Mouse (Mus musculus) embryonic facial prominence, embryonic 13.5 days (tissue): Measurements from ENCODE around the gene Tmem41a. TPM values are rescaled to one million over a fixed set of nuclear protein-coding genes. Genes with fewer than 3 reads are reported as not detected.

Experiments
- ATAC-seq: fragments of 200-750 bp; cut with Nextera tagmentation; 2 replicates; pipeline ENCODE4 v1.8.0; 2017; ENCODE audit warnings: low read depth; ENCODE audit not compliant: insufficient number of reproducible peaks, insufficient read depth, low FRiP score, low TSS enrichment
- H3K27ac ChIP-seq: fragments of 300-500 bp; sonication (generic); 2 replicates; pipeline ENCODE4 v1.5.1; 2015; ENCODE audit warnings: moderate library complexity, mild to moderate bottlenecking, inconsistent platforms
- H3K27me3 ChIP-seq: fragments of 300-500 bp; sonication (generic); 2 replicates; pipeline ENCODE4 v1.6.1; 2015; ENCODE audit warnings: mild to moderate bottlenecking, inconsistent platforms
- H3K36me3 ChIP-seq: fragments of 300-500 bp; sonication (generic); 2 replicates; pipeline ENCODE4 v1.6.1; 2015; ENCODE audit warnings: mild to moderate bottlenecking, inconsistent platforms
- H3K4me1 ChIP-seq: fragments of 300-500 bp; sonication (generic); 2 replicates; pipeline ENCODE4 v1.6.1; 2015; ENCODE audit warnings: inconsistent platforms
- H3K4me2 ChIP-seq: fragments of 300-500 bp; sonication (generic); 2 replicates; pipeline ENCODE4 v1.6.1; 2015; ENCODE audit warnings: moderate library complexity, mild to moderate bottlenecking, inconsistent platforms
- H3K4me3 ChIP-seq: fragments of 300-500 bp; sonication (generic); 2 replicates; pipeline ENCODE4 v1.5.1; 2015; ENCODE audit warnings: mild to moderate bottlenecking, inconsistent platforms
- H3K9ac ChIP-seq: fragments of 300-500 bp; sonication (generic); 2 replicates; pipeline ENCODE4 v1.6.1; 2015; ENCODE audit warnings: mild to moderate bottlenecking, inconsistent platforms
- H3K9me3 ChIP-seq: fragments of 300-500 bp; sonication (generic); 2 replicates; pipeline ENCODE4 v1.6.1; 2016; ENCODE audit warnings: inconsistent platforms
- WGBS: fragments of 180-500 bp; shearing (Covaris S2); methylation state at CpG from one replicate; pipeline ENCODE4 v1.1.7; 2015; ENCODE audit warnings: mixed read lengths; 5-methylcytosine and 5-hydroxymethylcytosine counted together
- polyA plus RNA-seq: library from polyadenylated mRNA; unstranded; fragments of >200 nt; fragmentation: Nextera tagmentation; extraction: Ambion mirVana; gene quantifications from 2 replicates; pipeline ENCODE4 v1.2.1, GENCODE M21; 2015

The Tmem41a gene
- polyA plus RNA-seq, 1 experiment from 2014 or later = 32.3 TPM

- Histone ChIP-seq H3K36me3 (peaks cover 9% of the 10 kb centered on the region; the same call in 1 of the 2 replicates), H3K27me3 (no peaks in the 10 kb centered on the region), H3K4me3 (no peak overlapping the region), H3K27ac (no peak overlapping the region), H3K4me2 (no peak overlapping the region), H3K4me1 (no peaks in the 10 kb centered on the region), H3K9me3 (no peaks in the 10 kb centered on the region), H3K9ac (no peak overlapping the region)
- no peak for ATAC-seq
- WGBS = 69% methylated on average over 5 of the region's 5 CpGs
These were observed 46.1 kb downstream of the Tmem41a start for GRCm38 (mm10) chr16:21901286-21901685.

GRCm38 (mm10) chr16:21893890-21894289, 53.5 kb downstream of the Tmem41a start:
- Histone ChIP-seq H3K9ac (no peak overlapping the region), H3K36me3 (no peaks in the 10 kb centered on the region), H3K27me3 (no peaks in the 10 kb centered on the region), H3K4me1 (no peaks in the 10 kb centered on the region), H3K4me3 (no peak overlapping the region), H3K27ac (no peak overlapping the region), H3K4me2 (no peak overlapping the region), H3K9me3 (no peaks in the 10 kb centered on the region)
- no peak for ATAC-seq
- WGBS = 87% methylated on average over 6 of the region's 6 CpGs

GRCm38 (mm10) chr16:21887601-21888000, 59.8 kb downstream of the Tmem41a start:
- Histone ChIP-seq H3K27me3 (no peaks in the 10 kb centered on the region), H3K27ac (no peak overlapping the region), H3K4me3 (no peak overlapping the region), H3K9ac (no peak overlapping the region), H3K4me1 (no peaks in the 10 kb centered on the region), H3K4me2 (no peak overlapping the region), H3K9me3 (no peaks in the 10 kb centered on the region), H3K36me3 (no peaks in the 10 kb centered on the region)
- no peak for ATAC-seq
- 82% methylated on average over 2 of the region's 2 CpGs for WGBS

Other genes starting within 250 kb of the Tmem41a start
- gene Ehhadh, start 159.7 kb downstream of the Tmem41a start, polyA plus RNA-seq = 2.3 and 2.4 TPM in 2 replicates
- gene Map3k13, start 153.2 kb downstream of the Tmem41a start, polyA plus RNA-seq = 0.81 and 0.95 TPM in 2 replicates
- 0.91 and 0.96 TPM in 2 replicates for gene Liph, start 48.1 kb upstream of the Tmem41a start, polyA plus RNA-seq
- gene Senp2, start 61.9 kb upstream of the Tmem41a start, polyA plus RNA-seq = 50.9 and 54.5 TPM in 2 replicates
- 99.5 and 111 TPM in 2 replicates for gene Igf2bp2, start 215.7 kb upstream of the Tmem41a start, polyA plus RNA-seq